Mouse (Mus musculus): ENCODE results near the gene Trp53i11.

GRCm38 (mm10) chr2:93193806-93194205, 6.5 kb downstream of the Trp53i11 start:
- no peak for TF ChIP-seq CTCF (IDR thresholded peaks at IDR 0.05; ENCODE audit: low read depth)
- TF ChIP-seq EP300 (IDR thresholded peaks at IDR 0.05; ENCODE audit: low read depth) = no peak

All from heart, postnatal 0 days (tissue).